Mouse (Mus musculus) bone marrow, adult 2 months (tissue): ENCODE data around the gene Peli3. TPM values are rescaled to one million over a fixed set of nuclear protein-coding genes. Genes with fewer than 3 reads are reported as not detected.

Source experiments
- H3K27ac ChIP-seq: fragments of 200-500 bp; 2 replicates; pipeline ENCODE4 v1.5.1; 2012; ENCODE audit warnings: low read depth, mild to moderate bottlenecking, control low read depth, inconsistent platforms, low read length; ENCODE audit not compliant: control insufficient read depth, poor library complexity, insufficient read depth
- H3K4me1 ChIP-seq: fragments of 200-500 bp; 2 replicates; pipeline ENCODE4 v1.6.1; 2011; ENCODE audit warnings: low read length; ENCODE audit not compliant: control insufficient read depth, insufficient read depth
- H3K4me3 ChIP-seq: fragments of 200-500 bp; replicated peaks from 2 replicates; pipeline ENCODE3; 2011; ENCODE audit warnings: mild to moderate bottlenecking, low read depth, low read length, control low read depth; ENCODE audit not compliant: control insufficient read depth
- CTCF ChIP-seq: fragments of 200-500 bp; IDR thresholded peaks from 2 replicates; pipeline ENCODE4 v1.5.1; 2011; ENCODE audit warnings: low read length, control low read depth; ENCODE audit not compliant: control insufficient read depth, insufficient read depth
- POLR2A ChIP-seq: fragments of 200-500 bp; IDR thresholded peaks from 2 replicates; pipeline ENCODE4 v1.6.1; 2011; ENCODE audit warnings: low read depth, mild to moderate bottlenecking, control low read depth, low read length, borderline replicate concordance; ENCODE audit not compliant: control insufficient read depth
- WGBS: fragments of 180-500 bp; shearing (Covaris S2); methylation state at CpG from one replicate; pipeline ENCODE4 v1.1.7; 2018; 5-methylcytosine and 5-hydroxymethylcytosine counted together
- polyA plus RNA-seq: library from polyadenylated mRNA; stranded (reverse); fragments of >200 nt; gene quantifications from 2 replicates; pipeline ENCODE4 v1.2.4, GENCODE M21; 2011; ENCODE audit warnings: low replicate concordance; ENCODE audit not compliant: missing spikeins, insufficient read depth, insufficient read length

Peli3 gene
- polyA plus RNA-seq, 1 experiment = not detected

GRCm38 (mm10) chr19:4925121-4925860 is 17.6 kb downstream of the Peli3 start:
- H3K27ac ChIP-seq = no peak overlapping the region
- no peak overlapping the region for H3K4me3 ChIP-seq
- 91% methylated on average over 11 of the region's 11 CpGs for WGBS
- no peaks in the 10 kb centered on the region; the same call in 1 of the 2 replicates for H3K4me1 ChIP-seq
- TF ChIP-seq CTCF = no peak
- no peak for TF ChIP-seq POLR2A

GRCm38 (mm10) chr19:4919652-4920051 is 23.3 kb downstream of the Peli3 start:
- H3K27ac ChIP-seq = no peak overlapping the region
- H3K4me1 ChIP-seq = no peaks in the 10 kb centered on the region
- H3K4me3 ChIP-seq = no peak overlapping the region
- 82% methylated on average over 6 of the region's 6 CpGs for WGBS
- no peak for TF ChIP-seq CTCF
- no peak for TF ChIP-seq POLR2A

GRCm38 (mm10) chr19:4916827-4917226 is 26.1 kb downstream of the Peli3 start:
- WGBS = 75% methylated on average over 10 of the region's 10 CpGs
- Histone ChIP-seq H3K4me1 (no peaks in the 10 kb centered on the region), H3K4me3 (no peak overlapping the region), H3K27ac (no peak overlapping the region)
- TF ChIP-seq POLR2A (no peak), CTCF (no peak)

GRCm38 (mm10) chr19:4915924-4916603 is 26.9 kb downstream of the Peli3 start:
- H3K4me3 ChIP-seq = no peak overlapping the region
- H3K27ac ChIP-seq = no peak overlapping the region
- WGBS = 87% methylated on average over 15 of the region's 15 CpGs
- no peaks in the 10 kb centered on the region for H3K4me1 ChIP-seq
- no peak for TF ChIP-seq CTCF
- TF ChIP-seq POLR2A = no peak

GRCm38 (mm10) chr19:4909376-4909775 is 33.6 kb downstream of the Peli3 start:
- TF ChIP-seq CTCF = no peak
- TF ChIP-seq POLR2A = no peak
- Histone ChIP-seq H3K4me1 (no peaks in the 10 kb centered on the region; the same call in 1 of the 2 replicates), H3K4me3 (no peak overlapping the region), H3K27ac (no peak overlapping the region)
- WGBS = 84% methylated on average over 7 of the region's 7 CpGs

GRCm38 (mm10) chr19:4908107-4908506 is 34.8 kb downstream of the Peli3 start:
- Histone ChIP-seq H3K4me3 (no peak overlapping the region), H3K4me1 (no peaks in the 10 kb centered on the region; the same call in 1 of the 2 replicates), H3K27ac (no peak overlapping the region)
- TF ChIP-seq POLR2A (no peak), CTCF (peak; percentile 64)
- 80% methylated on average over 4 of the region's 4 CpGs for WGBS

- Histone ChIP-seq H3K4me3 (peak within 1 kb of the TSS; percentile 69), H3K4me1 (no peaks in the 10 kb centered on the region; the same call in 1 of the 2 replicates), H3K27ac (no peak within 1 kb of the TSS)
- no peak; the same call in 1 of the 2 replicates for TF ChIP-seq POLR2A
- no peak for TF ChIP-seq CTCF
- WGBS = 10% methylated on average over 31 of the region's 31 CpGs
Measured at GRCm38 (mm10) chr19:4905979-4906794, 36.7 kb downstream of the Peli3 start, which contains the start of gene Bbs1. Bbs1 (minus strand) TSS chr19:4906628.

GRCm38 (mm10) chr19:4899888-4900287 is 43.0 kb downstream of the Peli3 start:
- H3K27ac ChIP-seq = no peak overlapping the region
- 54% methylated on average over 3 of the region's 3 CpGs for WGBS

More at GRCm38 (mm10) chr19:4899888-4900287, 43.0 kb downstream of the Peli3 start:
- H3K4me3 ChIP-seq = no peak overlapping the region
- H3K4me1 ChIP-seq = no peaks in the 10 kb centered on the region
- TF ChIP-seq POLR2A = no peak
- no peak for TF ChIP-seq CTCF
